Mouse (Mus musculus): ENCODE results near the gene Wnt9a. TPM values are rescaled to one million over a fixed set of nuclear protein-coding genes. Genes with fewer than 3 reads are reported as not detected.
"Not testable (repeated sequence)": the region's sequence is repeated elsewhere in the genome, so short reads cannot be mapped to it uniquely, and the experiment has no call there.

Gene Wnt9a
- polyA plus RNA-seq, 1 experiment = 0.67 TPM

DNA sequence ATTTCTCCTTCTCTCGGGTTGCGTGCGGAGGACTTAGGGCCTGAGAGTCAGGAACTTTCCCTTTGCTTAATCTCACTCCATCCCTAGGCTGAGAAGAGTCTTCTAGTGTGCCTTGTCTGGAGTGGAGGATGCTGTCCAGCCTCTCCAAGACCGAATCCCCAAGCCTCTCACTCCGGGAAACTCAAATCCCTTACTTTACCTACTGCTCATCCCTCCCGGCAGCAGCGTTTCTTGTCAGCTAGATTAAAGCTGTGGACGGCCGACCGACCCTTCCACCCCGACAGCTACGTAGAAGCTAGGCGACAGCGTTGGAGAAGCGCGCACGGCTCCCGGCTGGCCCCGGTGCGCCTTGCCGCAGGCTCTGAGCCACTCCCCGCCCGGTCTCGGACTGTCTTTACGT lies 17.0 kb upstream of the Wnt9a start:
- peaks cover 3% of the 10 kb centered on the region for H3K27me3 ChIP-seq (ENCODE audit: control insufficient read depth, insufficient read depth, low read length)
- no peak overlapping the region for H3K27ac ChIP-seq (ENCODE audit: insufficient read depth, low read length)
- WGBS = under 1% methylated on average over 25 of the region's 25 CpGs
- DNase-seq = no peak
- H3K4me1 ChIP-seq (ENCODE audit: control insufficient read depth, insufficient read depth, low read length) = no peaks in the 10 kb centered on the region
- H3K4me3 ChIP-seq (replicated peaks; ENCODE audit: insufficient read depth, low read depth, low read length) = no peak overlapping the region
- TF ChIP-seq CTCF (IDR thresholded peaks at IDR 0.05; ENCODE audit: borderline replicate concordance, insufficient read depth, low read depth, low read length) (no peak), POLR2A (IDR thresholded peaks at IDR 0.05; ENCODE audit: borderline replicate concordance, insufficient read depth, low read length) (no peak)

DNA sequence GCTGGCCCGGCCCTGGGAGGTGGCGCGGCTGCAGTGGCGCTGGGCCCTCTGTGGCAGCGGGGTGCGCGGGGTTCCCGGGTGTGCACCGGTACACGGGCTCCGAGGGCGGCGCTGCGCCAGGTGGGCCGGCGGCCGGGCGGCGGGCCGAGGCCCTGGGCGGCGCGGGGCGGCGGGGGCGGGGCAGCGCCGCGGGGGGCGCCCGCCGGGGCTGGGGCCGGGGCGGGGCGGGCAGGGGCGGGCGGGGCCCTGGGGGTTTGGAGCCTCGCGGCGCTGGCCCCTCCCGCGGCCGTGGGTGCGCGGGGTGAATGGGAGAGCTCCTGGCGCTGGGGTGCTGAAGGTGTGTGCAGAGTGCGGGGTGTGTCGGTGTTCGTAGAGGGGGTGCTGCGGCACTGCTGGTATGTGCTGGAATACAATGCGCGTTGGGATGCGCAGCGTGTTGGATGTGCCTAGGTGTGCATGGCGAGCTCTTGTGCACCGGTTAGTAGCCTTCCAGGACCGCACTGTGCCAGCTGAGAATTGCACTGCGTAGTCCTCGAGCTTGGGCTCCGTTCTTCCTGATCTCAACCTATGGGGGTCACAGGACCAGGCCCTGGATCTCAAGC lies 15.9 kb upstream of the Wnt9a start, which contains the start of gene Wnt3a:
Gene Wnt3a (minus strand): TSS at position 51 of the 602 bp plus-strand sequence.
- TF ChIP-seq POLR2A (IDR thresholded peaks at IDR 0.05; ENCODE audit: borderline replicate concordance, insufficient read depth, low read length) (no peak), CTCF (IDR thresholded peaks at IDR 0.05; ENCODE audit: borderline replicate concordance, insufficient read depth, low read depth, low read length) (no peak)
- Histone ChIP-seq H3K4me3 (replicated peaks; ENCODE audit: insufficient read depth, low read depth, low read length) (no peak within 1 kb of the TSS), H3K27me3 (ENCODE audit: control insufficient read depth, insufficient read depth, low read length) (peaks cover 3% of the 10 kb centered on the region), H3K4me1 (ENCODE audit: control insufficient read depth, insufficient read depth, low read length) (no peaks in the 10 kb centered on the region), H3K27ac (ENCODE audit: insufficient read depth, low read length) (no peak within 1 kb of the TSS)
- 2% methylated on average over 60 of the region's 60 CpGs for WGBS
- no peak for DNase-seq

DNA sequence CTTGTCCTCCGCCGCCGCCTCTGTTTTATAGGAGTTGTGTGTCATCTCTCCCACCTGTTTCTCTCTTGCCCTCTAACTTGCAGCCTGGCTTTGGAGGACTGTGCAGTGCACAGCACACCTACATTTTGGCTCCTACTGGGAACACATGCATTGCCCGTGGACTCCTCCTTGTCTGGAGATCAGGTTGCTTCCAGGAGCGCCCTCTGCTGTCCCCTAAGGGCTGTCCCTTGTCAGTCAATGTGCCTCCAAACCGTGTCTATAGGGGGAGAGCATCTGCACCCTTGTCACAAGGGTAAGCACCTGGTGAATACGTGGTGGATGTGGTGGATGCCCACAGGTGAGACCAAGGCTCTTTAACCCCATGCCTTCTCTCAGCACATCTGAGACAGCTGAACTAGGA lies 13.1 kb upstream of the Wnt9a start:
- DNase-seq = peak; percentile 57 to 64
- Histone ChIP-seq H3K4me1 (ENCODE audit: control insufficient read depth, insufficient read depth, low read length) (no peaks in the 10 kb centered on the region), H3K27me3 (ENCODE audit: control insufficient read depth, insufficient read depth, low read length) (peaks cover 2% of the 10 kb centered on the region), H3K27ac (ENCODE audit: insufficient read depth, low read length) (no peak overlapping the region), H3K4me3 (replicated peaks; ENCODE audit: insufficient read depth, low read depth, low read length) (no peak overlapping the region)
- 29% methylated on average over 7 of the region's 7 CpGs for WGBS
- no peak for TF ChIP-seq POLR2A (IDR thresholded peaks at IDR 0.05; ENCODE audit: borderline replicate concordance, insufficient read depth, low read length)
- TF ChIP-seq CTCF (IDR thresholded peaks at IDR 0.05; ENCODE audit: borderline replicate concordance, insufficient read depth, low read depth, low read length) = peak; percentile 77

DNA sequence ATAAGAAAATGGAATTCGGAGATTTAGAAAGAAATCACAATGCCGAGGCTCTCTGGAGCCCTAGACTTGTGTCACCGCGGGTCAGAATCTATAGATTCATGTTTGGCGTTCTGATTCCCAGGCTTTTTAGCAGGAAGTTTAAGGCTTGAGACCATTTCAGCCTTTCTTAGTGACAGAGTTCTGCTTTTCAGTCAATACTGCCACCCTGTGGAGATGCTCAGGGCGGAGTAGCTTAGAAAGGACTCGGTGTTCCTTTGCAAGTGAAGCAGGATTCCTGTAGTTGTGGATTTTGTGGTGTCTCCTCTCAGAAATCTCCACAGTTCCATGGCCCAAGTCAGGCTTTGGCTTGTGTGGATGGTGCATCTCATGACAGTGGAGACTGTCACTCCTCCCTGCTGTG lies 8.8 kb upstream of the Wnt9a start:
- peak in 1 of 2 experiments; percentile 37 for DNase-seq
- no peak overlapping the region for H3K27ac ChIP-seq (ENCODE audit: insufficient read depth, low read length)
- no peak overlapping the region for H3K4me3 ChIP-seq (replicated peaks; ENCODE audit: insufficient read depth, low read depth, low read length)
- TF ChIP-seq POLR2A (IDR thresholded peaks at IDR 0.05; ENCODE audit: borderline replicate concordance, insufficient read depth, low read length) (no peak), CTCF (IDR thresholded peaks at IDR 0.05; ENCODE audit: borderline replicate concordance, insufficient read depth, low read depth, low read length) (peak; percentile 64; the same call in 1 of the 2 replicates)
- 18% methylated on average over 7 of the region's 7 CpGs for WGBS
- H3K4me1 ChIP-seq (ENCODE audit: control insufficient read depth, insufficient read depth, low read length) = no peaks in the 10 kb centered on the region
- no peaks in the 10 kb centered on the region for H3K27me3 ChIP-seq (ENCODE audit: control insufficient read depth, insufficient read depth, low read length)

DNA sequence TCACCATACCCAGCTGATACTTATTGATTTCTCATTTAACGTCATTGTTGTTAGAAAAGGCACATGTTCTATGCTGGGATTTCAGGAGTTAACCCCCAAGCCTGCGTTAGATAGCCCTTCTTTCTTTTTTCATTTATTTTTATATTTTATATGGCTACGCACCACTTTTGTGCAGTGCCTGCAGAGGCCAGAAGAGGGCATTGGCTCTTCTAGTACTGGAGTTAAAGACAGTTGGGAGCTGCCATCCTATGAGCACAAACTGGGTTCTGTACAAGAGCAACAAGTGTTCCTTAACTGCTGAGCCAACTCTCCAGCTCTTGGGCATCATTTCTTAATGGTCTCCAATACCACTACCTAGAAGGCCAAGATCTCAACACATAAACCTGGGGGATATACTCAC lies 6.5 kb upstream of the Wnt9a start:
- 21% methylated on average over 3 of the region's 3 CpGs for whole genome bisulfite sequencing

DNA sequence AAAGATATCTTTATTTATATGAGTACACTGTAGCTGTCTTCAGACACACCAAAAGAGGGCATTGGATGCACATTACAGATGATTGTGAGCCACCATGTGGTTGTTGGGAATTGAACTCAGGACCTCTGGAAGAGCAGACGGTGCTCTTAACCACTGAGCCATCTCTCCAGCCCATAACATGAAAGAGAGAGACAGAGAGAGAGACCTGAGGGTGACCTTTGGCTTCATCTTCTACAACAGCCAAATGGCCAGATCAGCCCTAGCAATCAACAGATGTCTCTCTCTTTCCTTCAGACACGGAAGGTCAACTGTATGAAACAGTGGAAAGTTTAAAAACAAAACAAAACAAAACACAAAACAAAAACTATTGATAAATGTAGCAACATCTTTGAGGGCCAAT lies 5.7 kb upstream of the Wnt9a start:
- H3K4me1 ChIP-seq (ENCODE audit: control insufficient read depth, insufficient read depth, low read length); H3K27me3 ChIP-seq (ENCODE audit: control insufficient read depth, insufficient read depth, low read length); DNase-seq; H3K27ac ChIP-seq (ENCODE audit: insufficient read depth, low read length); H3K4me3 ChIP-seq (replicated peaks; ENCODE audit: insufficient read depth, low read depth, low read length): not testable (repeated sequence)
- 77% methylated on average over 2 of the region's 2 CpGs for WGBS

More for the DNA sequence above, 6.5 kb upstream of the Wnt9a start:
- DNase-seq = no peak
- no peaks in the 10 kb centered on the region for H3K4me1 ChIP-seq (ENCODE audit: control insufficient read depth, insufficient read depth, low read length)
- H3K4me3 ChIP-seq (replicated peaks; ENCODE audit: insufficient read depth, low read depth, low read length) = no peak overlapping the region
- TF ChIP-seq POLR2A (IDR thresholded peaks at IDR 0.05; ENCODE audit: borderline replicate concordance, insufficient read depth, low read length) (no peak), CTCF (IDR thresholded peaks at IDR 0.05; ENCODE audit: borderline replicate concordance, insufficient read depth, low read depth, low read length) (peak; percentile 26; the same call in 1 of the 2 replicates)
- no peak overlapping the region for H3K27ac ChIP-seq (ENCODE audit: insufficient read depth, low read length)
- H3K27me3 ChIP-seq (ENCODE audit: control insufficient read depth, insufficient read depth, low read length) = no peaks in the 10 kb centered on the region

DNA sequence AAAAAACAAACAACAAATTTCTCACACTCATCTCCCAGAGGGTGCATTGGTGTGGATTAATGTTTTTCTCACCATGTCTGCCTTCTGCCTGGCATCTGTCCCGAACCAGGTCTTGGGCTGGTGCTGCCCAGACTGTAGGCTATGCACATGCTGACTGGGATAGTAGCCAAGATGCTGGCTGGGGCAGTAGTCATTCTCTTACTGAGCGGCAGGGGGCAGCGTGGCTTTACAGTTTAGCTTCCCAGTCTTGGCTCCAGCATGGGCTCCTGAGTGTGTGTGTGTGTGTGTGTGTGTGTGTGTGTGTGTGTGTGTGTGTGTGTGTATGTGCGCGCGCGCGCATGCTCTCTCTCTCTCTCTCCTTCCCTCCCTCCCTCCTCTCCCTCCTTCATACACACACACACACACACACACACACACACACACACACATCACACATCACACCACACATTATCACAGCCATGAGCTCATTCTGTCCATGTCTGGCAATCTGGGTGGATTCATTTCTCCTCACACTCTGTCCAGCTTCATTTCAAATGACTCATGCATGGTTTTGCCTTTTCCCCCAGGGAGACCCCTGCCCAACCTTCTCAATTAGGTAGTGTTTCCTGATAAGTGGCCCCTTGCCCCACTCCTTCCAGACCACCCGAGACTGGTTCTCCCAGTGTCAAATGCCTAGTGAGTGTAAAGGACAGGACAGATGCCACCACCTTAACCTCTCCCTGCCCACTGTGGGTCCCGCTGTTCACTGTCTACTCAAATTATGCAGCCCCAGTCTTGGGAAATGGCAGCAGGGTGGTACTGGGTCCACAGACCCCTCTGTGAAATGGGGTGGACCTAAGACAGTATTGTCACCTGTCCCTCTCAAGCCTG lies 3.8 kb upstream of the Wnt9a start:
- peak; percentile 87 to 89 for DNase-seq
- H3K27ac ChIP-seq (ENCODE audit: insufficient read depth, low read length) = no peak overlapping the region
- 15% methylated on average over 10 of the region's 10 CpGs for WGBS
- peaks cover 2% of the 10 kb centered on the region; the same call in 1 of the 2 replicates for H3K27me3 ChIP-seq (ENCODE audit: control insufficient read depth, insufficient read depth, low read length)
- TF ChIP-seq POLR2A (IDR thresholded peaks at IDR 0.05; ENCODE audit: borderline replicate concordance, insufficient read depth, low read length) (no peak), CTCF (IDR thresholded peaks at IDR 0.05; ENCODE audit: borderline replicate concordance, insufficient read depth, low read depth, low read length) (peak; percentile 77)
- H3K4me3 ChIP-seq (replicated peaks; ENCODE audit: insufficient read depth, low read depth, low read length) = no peak overlapping the region
- H3K4me1 ChIP-seq (ENCODE audit: control insufficient read depth, insufficient read depth, low read length) = no peaks in the 10 kb centered on the region; the same call in 1 of the 2 replicates

Measured in cerebellum, adult 2 months (tissue).